Mouse (Mus musculus): ENCODE results near the gene Eif4e. TPM values are rescaled to one million over a fixed set of nuclear protein-coding genes. Genes with fewer than 3 reads are reported as not detected.
A peak's percentile ranks its signal among the peaks of the same experiment; 100 is the strongest.

Gene Eif4e
- 306 and 326 TPM in 2 replicates for polyA plus RNA-seq (2015; fragmentation: Nextera tagmentation; extraction: Ambion mirVana)

GRCm38 (mm10) chr3:138526073-138526915, at the start of gene Eif4e:
Gene Eif4e (plus strand): TSS chr3:138526179.
- Histone ChIP-seq H3K9ac (ENCODE audit: low read length) (peak within 1 kb of the TSS; percentile 71), H3K36me3 (ENCODE audit: control insufficient read depth, insufficient read depth, low read length) (no peaks in the 10 kb centered on the region), H3K27me3 (ENCODE audit: control insufficient read depth, insufficient read depth, low read depth, low read length) (no peaks in the 10 kb centered on the region), H3K4me3 (ENCODE audit: low read length) (peak within 1 kb of the TSS; percentile 72), H3K9me3 (ENCODE audit: control insufficient read depth, low read length) (no peaks in the 10 kb centered on the region), H3K4me1 (replicated peaks; ENCODE audit: control insufficient read depth, insufficient read depth, low read length) (peaks cover 18% of the 10 kb centered on the region), H3K4me2 (ENCODE audit: low read depth, low read length) (peak within 1 kb of the TSS; percentile 78), H3K27ac (ENCODE audit: low read length) (peak within 1 kb of the TSS; percentile 91)
- WGBS: 3% methylated on average over 39 of the region's 39 CpGs
- peak; percentile 21 for ATAC-seq (ENCODE audit: low read depth)

- peaks cover 17% of the 10 kb centered on the region; the same call in 1 of the 2 replicates for H3K36me3 ChIP-seq (ENCODE audit: control insufficient read depth, insufficient read depth, low read length)
- H3K4me1 ChIP-seq (replicated peaks; ENCODE audit: control insufficient read depth, insufficient read depth, low read length): peaks cover 3% of the 10 kb centered on the region
- H3K4me3 ChIP-seq (ENCODE audit: low read length): no peak overlapping the region
- no peak overlapping the region for H3K27ac ChIP-seq (ENCODE audit: low read length)
- H3K27me3 ChIP-seq (ENCODE audit: control insufficient read depth, insufficient read depth, low read depth, low read length): no peaks in the 10 kb centered on the region
- 92% methylated on average over 8 of the region's 8 CpGs for WGBS
- H3K9ac ChIP-seq (ENCODE audit: low read length): no peak overlapping the region
- ATAC-seq (ENCODE audit: low read depth): no peak
- no peak overlapping the region for H3K4me2 ChIP-seq (ENCODE audit: low read depth, low read length)
- no peaks in the 10 kb centered on the region for H3K9me3 ChIP-seq (ENCODE audit: control insufficient read depth, low read length)
These were observed 46.5 kb upstream of the Eif4e start for GRCm38 (mm10) chr3:138479489-138479888.

- no peak overlapping the region for H3K27ac ChIP-seq (ENCODE audit: low read length)
- no peaks in the 10 kb centered on the region for H3K27me3 ChIP-seq (ENCODE audit: control insufficient read depth, insufficient read depth, low read depth, low read length)
- H3K4me2 ChIP-seq (ENCODE audit: low read depth, low read length): no peak overlapping the region
- peaks cover 21% of the 10 kb centered on the region; the same call in 1 of the 2 replicates for H3K36me3 ChIP-seq (ENCODE audit: control insufficient read depth, insufficient read depth, low read length)
- peaks cover 3% of the 10 kb centered on the region for H3K4me1 ChIP-seq (replicated peaks; ENCODE audit: control insufficient read depth, insufficient read depth, low read length)
- peak; percentile 87 for ATAC-seq (ENCODE audit: low read depth)
- 49% methylated on average over 14 of the region's 14 CpGs for WGBS
- H3K9ac ChIP-seq (ENCODE audit: low read length): no peak overlapping the region
- no peaks in the 10 kb centered on the region for H3K9me3 ChIP-seq (ENCODE audit: control insufficient read depth, low read length)
- H3K4me3 ChIP-seq (ENCODE audit: low read length): no peak overlapping the region
These were observed 44.3 kb upstream of the Eif4e start for GRCm38 (mm10) chr3:138481526-138482284.

- Histone ChIP-seq H3K27me3 (ENCODE audit: control insufficient read depth, insufficient read depth, low read depth, low read length) (no peaks in the 10 kb centered on the region), H3K4me3 (ENCODE audit: low read length) (no peak overlapping the region), H3K36me3 (ENCODE audit: control insufficient read depth, insufficient read depth, low read length) (peaks cover 19% of the 10 kb centered on the region; the same call in 1 of the 2 replicates), H3K9ac (ENCODE audit: low read length) (no peak overlapping the region), H3K27ac (ENCODE audit: low read length) (no peak overlapping the region), H3K9me3 (ENCODE audit: control insufficient read depth, low read length) (no peaks in the 10 kb centered on the region), H3K4me2 (ENCODE audit: low read depth, low read length) (no peak overlapping the region), H3K4me1 (replicated peaks; ENCODE audit: control insufficient read depth, insufficient read depth, low read length) (peaks cover 13% of the 10 kb centered on the region)
- 68% methylated on average over 2 of the region's 2 CpGs for WGBS
- ATAC-seq (ENCODE audit: low read depth): no peak
These were observed 42.7 kb upstream of the Eif4e start for GRCm38 (mm10) chr3:138483240-138483639.

- ATAC-seq (ENCODE audit: low read depth): no peak; the same call in 1 of the 2 replicates
- peaks cover 13% of the 10 kb centered on the region; the same call in 1 of the 2 replicates for H3K36me3 ChIP-seq (ENCODE audit: control insufficient read depth, insufficient read depth, low read length)
These were observed 37.2 kb upstream of the Eif4e start for GRCm38 (mm10) chr3:138488584-138489326.

GRCm38 (mm10) chr3:138489327-138490033, 36.5 kb upstream of the Eif4e start, which contains the start of gene Metap1:
Gene Metap1 (minus strand): TSS chr3:138489515.
- Histone ChIP-seq H3K36me3 (ENCODE audit: control insufficient read depth, insufficient read depth, low read length) (peaks cover 10% of the 10 kb centered on the region; the same call in 1 of the 2 replicates), H3K4me1 (replicated peaks; ENCODE audit: control insufficient read depth, insufficient read depth, low read length) (peaks cover 14% of the 10 kb centered on the region), H3K4me3 (ENCODE audit: low read length) (peak within 1 kb of the TSS; percentile 89), H3K27me3 (ENCODE audit: control insufficient read depth, insufficient read depth, low read depth, low read length) (no peaks in the 10 kb centered on the region), H3K4me2 (ENCODE audit: low read depth, low read length) (peak within 1 kb of the TSS; percentile 83), H3K9me3 (ENCODE audit: control insufficient read depth, low read length) (no peaks in the 10 kb centered on the region), H3K9ac (ENCODE audit: low read length) (peak within 1 kb of the TSS; percentile 88), H3K27ac (ENCODE audit: low read length) (peak within 1 kb of the TSS; percentile 69)
- under 1% methylated on average over 40 of the region's 65 CpGs for WGBS
- peak; percentile 99 for ATAC-seq (ENCODE audit: low read depth)

More at GRCm38 (mm10) chr3:138488584-138489326, 37.2 kb upstream of the Eif4e start:
- H3K4me2 ChIP-seq (ENCODE audit: low read depth, low read length): peak overlapping the region; percentile 83
- H3K9ac ChIP-seq (ENCODE audit: low read length): peak overlapping the region; percentile 88
- peaks cover 14% of the 10 kb centered on the region for H3K4me1 ChIP-seq (replicated peaks; ENCODE audit: control insufficient read depth, insufficient read depth, low read length)
- peak overlapping the region; percentile 69 for H3K27ac ChIP-seq (ENCODE audit: low read length)
- no peaks in the 10 kb centered on the region for H3K27me3 ChIP-seq (ENCODE audit: control insufficient read depth, insufficient read depth, low read depth, low read length)
- WGBS: under 1% methylated on average over 43 of the region's 61 CpGs
- peak overlapping the region; percentile 89 for H3K4me3 ChIP-seq (ENCODE audit: low read length)
- no peaks in the 10 kb centered on the region for H3K9me3 ChIP-seq (ENCODE audit: control insufficient read depth, low read length)

- Histone ChIP-seq H3K9me3 (ENCODE audit: control insufficient read depth, low read length) (no peaks in the 10 kb centered on the region), H3K27me3 (ENCODE audit: control insufficient read depth, insufficient read depth, low read depth, low read length) (no peaks in the 10 kb centered on the region), H3K4me3 (ENCODE audit: low read length) (peak overlapping the region; percentile 89), H3K9ac (ENCODE audit: low read length) (peak overlapping the region; percentile 76), H3K4me1 (replicated peaks; ENCODE audit: control insufficient read depth, insufficient read depth, low read length) (peaks cover 14% of the 10 kb centered on the region), H3K4me2 (ENCODE audit: low read depth, low read length) (peak overlapping the region; percentile 66), H3K27ac (ENCODE audit: low read length) (0 out of 2 replicates have a peak overlapping the region, but pooled peaks have one; percentile 27), H3K36me3 (ENCODE audit: control insufficient read depth, insufficient read depth, low read length) (peaks cover 5% of the 10 kb centered on the region; the same call in 1 of the 2 replicates)
- no peak for ATAC-seq (ENCODE audit: low read depth)
- WGBS: 14% methylated on average over 6 of the region's 6 CpGs
These were observed 36.0 kb upstream of the Eif4e start for GRCm38 (mm10) chr3:138490034-138490337.

- H3K9me3 ChIP-seq (ENCODE audit: control insufficient read depth, low read length): no peaks in the 10 kb centered on the region
- no peak for ATAC-seq (ENCODE audit: low read depth)
- H3K4me3 ChIP-seq (ENCODE audit: low read length): no peak overlapping the region
- no peaks in the 10 kb centered on the region for H3K36me3 ChIP-seq (ENCODE audit: control insufficient read depth, insufficient read depth, low read length)
- no peaks in the 10 kb centered on the region for H3K27me3 ChIP-seq (ENCODE audit: control insufficient read depth, insufficient read depth, low read depth, low read length)
- no peak overlapping the region for H3K9ac ChIP-seq (ENCODE audit: low read length)
- H3K27ac ChIP-seq (ENCODE audit: low read length): no peak overlapping the region
- 78% methylated on average over 3 of the region's 3 CpGs for WGBS
- no peak overlapping the region for H3K4me2 ChIP-seq (ENCODE audit: low read depth, low read length)
- H3K4me1 ChIP-seq (replicated peaks; ENCODE audit: control insufficient read depth, insufficient read depth, low read length): 0 out of 2 replicates have a peak, but pooled peaks cover 2% of the 10 kb centered on the region
These were observed 32.3 kb upstream of the Eif4e start for GRCm38 (mm10) chr3:138493668-138494067.

All from lung, embryonic 16.5 days (tissue).